Mouse (Mus musculus): Measurements from ENCODE around the gene Nos1. TPM values are rescaled to one million over a fixed set of nuclear protein-coding genes. Genes with fewer than 3 reads are reported as not detected.

Gene Nos1
- 0.10 TPM in 1 of 2 replicates, not detected in the other for polyA plus RNA-seq (2014; fragmentation: Nextera tagmentation; extraction: Ambion mirVana)

DNA sequence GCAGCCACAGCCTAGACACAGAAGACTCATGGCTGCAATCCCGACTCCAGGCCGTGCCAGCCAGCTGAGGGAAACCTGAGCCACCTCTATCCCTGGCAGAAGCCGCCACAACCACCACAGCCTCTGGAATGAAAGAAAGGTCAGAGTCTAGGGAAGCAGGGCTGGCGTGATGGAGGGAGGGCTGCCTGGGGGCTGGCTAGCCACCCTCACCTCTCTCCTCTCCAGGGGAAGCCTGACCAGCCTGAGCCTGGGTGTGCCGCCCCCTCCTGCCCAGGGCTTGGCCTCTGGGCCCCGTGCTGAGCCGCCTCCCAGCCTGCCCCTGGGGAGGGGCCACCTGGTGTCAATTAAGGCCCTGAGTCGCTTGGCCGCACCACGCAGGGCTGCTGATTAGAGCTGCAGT lies at the start of gene Nos1:
Gene Nos1, plus strand, starts transcription at position 352 of the 400 bp plus-strand sequence.
- WGBS (ENCODE audit: insufficient replicate concordance): 20% methylated on average over 10 of the region's 10 CpGs
- Histone ChIP-seq H3K4me1 (ENCODE audit: control insufficient read depth, insufficient read depth, low read length) (no peaks in the 10 kb centered on the region), H3K27me3 (ENCODE audit: control insufficient read depth, insufficient read depth, low read length) (no peaks in the 10 kb centered on the region), H3K4me3 (ENCODE audit: low read depth, low read length) (no peak within 1 kb of the TSS), H3K9me3 (replicated peaks; ENCODE audit: control insufficient read depth, low read length) (no peaks in the 10 kb centered on the region), H3K4me2 (no peak within 1 kb of the TSS), H3K36me3 (ENCODE audit: control insufficient read depth, insufficient read depth, low read length) (no peaks in the 10 kb centered on the region), H3K27ac (ENCODE audit: low read depth, low read length) (no peak within 1 kb of the TSS), H3K9ac (ENCODE audit: low read depth, low read length) (no peak within 1 kb of the TSS)
- no peak for ATAC-seq (replicated peaks; ENCODE audit: insufficient number of reproducible peaks, low FRiP score, low TSS enrichment)

- 69% methylated on average over 6 of the region's 6 CpGs for WGBS (ENCODE audit: insufficient replicate concordance)
- no peaks in the 10 kb centered on the region for H3K36me3 ChIP-seq (ENCODE audit: control insufficient read depth, insufficient read depth, low read length)
- H3K27me3 ChIP-seq (ENCODE audit: control insufficient read depth, insufficient read depth, low read length): no peaks in the 10 kb centered on the region
- no peak overlapping the region for H3K27ac ChIP-seq (ENCODE audit: low read depth, low read length)
- no peak for ATAC-seq (replicated peaks; ENCODE audit: insufficient number of reproducible peaks, low FRiP score, low TSS enrichment)
- no peak overlapping the region for H3K4me2 ChIP-seq
- no peaks in the 10 kb centered on the region for H3K4me1 ChIP-seq (ENCODE audit: control insufficient read depth, insufficient read depth, low read length)
- no peak overlapping the region for H3K9ac ChIP-seq (ENCODE audit: low read depth, low read length)
- H3K9me3 ChIP-seq (replicated peaks; ENCODE audit: control insufficient read depth, low read length): no peaks in the 10 kb centered on the region
- H3K4me3 ChIP-seq (ENCODE audit: low read depth, low read length): no peak overlapping the region
Measured at GRCm38 (mm10) chr5:117731311-117731710, 49.5 kb upstream of the Nos1 start.

DNA sequence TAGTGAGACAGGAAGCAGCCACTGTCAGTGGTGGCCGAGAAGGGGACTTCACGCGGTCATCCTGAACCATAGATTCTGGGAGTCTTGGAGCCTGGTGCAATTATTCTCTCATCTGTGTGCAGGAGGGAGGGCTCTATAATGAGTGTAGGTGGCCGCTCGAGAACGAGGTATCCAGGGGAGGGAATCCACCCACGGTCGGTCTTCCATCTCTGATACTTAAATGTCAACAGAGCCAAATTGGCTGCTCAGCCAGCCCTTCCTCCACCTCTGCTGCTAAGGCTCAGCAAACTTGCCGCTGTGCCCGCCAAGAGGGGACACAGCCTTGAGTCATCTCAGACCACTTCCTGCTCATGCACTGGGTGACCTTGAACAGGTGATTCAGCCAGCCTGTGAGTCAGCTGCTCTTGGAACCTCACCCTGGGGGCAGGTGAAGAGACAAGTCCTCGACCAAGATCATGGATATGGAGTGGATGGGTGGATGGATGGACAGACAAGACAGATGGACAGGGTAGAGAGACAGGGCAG lies 36.1 kb upstream of the Nos1 start:
- 45% methylated on average over 11 of the region's 11 CpGs for WGBS (ENCODE audit: insufficient replicate concordance)
- Histone ChIP-seq H3K4me2 (no peak overlapping the region), H3K27ac (ENCODE audit: low read depth, low read length) (no peak overlapping the region), H3K27me3 (ENCODE audit: control insufficient read depth, insufficient read depth, low read length) (no peaks in the 10 kb centered on the region), H3K4me1 (ENCODE audit: control insufficient read depth, insufficient read depth, low read length) (no peaks in the 10 kb centered on the region), H3K36me3 (ENCODE audit: control insufficient read depth, insufficient read depth, low read length) (no peaks in the 10 kb centered on the region), H3K9ac (ENCODE audit: low read depth, low read length) (no peak overlapping the region), H3K9me3 (replicated peaks; ENCODE audit: control insufficient read depth, low read length) (no peaks in the 10 kb centered on the region), H3K4me3 (ENCODE audit: low read depth, low read length) (no peak overlapping the region)
- ATAC-seq (replicated peaks; ENCODE audit: insufficient number of reproducible peaks, low FRiP score, low TSS enrichment): no peak

DNA sequence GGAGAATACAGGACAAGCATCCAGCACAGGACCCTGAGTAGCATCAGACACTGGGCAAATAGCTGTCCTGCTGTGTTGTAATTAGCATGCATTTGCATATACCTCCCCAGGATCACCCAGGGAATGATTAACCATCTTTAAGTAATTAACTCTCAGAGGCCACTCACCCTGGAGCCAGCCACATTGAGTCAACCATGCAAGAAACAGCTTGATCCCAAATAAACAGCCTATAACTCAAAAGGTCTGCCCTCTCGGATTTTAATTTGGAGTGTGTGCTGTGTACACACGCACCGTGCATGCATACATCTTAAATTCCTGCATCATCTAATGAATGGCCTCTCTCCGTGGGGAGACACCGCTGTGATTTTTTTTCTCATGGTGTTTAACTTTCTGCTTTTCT lies 31.5 kb upstream of the Nos1 start:
- Histone ChIP-seq H3K27ac (ENCODE audit: low read depth, low read length) (no peak overlapping the region), H3K4me1 (ENCODE audit: control insufficient read depth, insufficient read depth, low read length) (no peaks in the 10 kb centered on the region), H3K9me3 (replicated peaks; ENCODE audit: control insufficient read depth, low read length) (0 out of 2 replicates have a peak, but pooled peaks cover 4% of the 10 kb centered on the region), H3K9ac (ENCODE audit: low read depth, low read length) (no peak overlapping the region), H3K36me3 (ENCODE audit: control insufficient read depth, insufficient read depth, low read length) (no peaks in the 10 kb centered on the region), H3K27me3 (ENCODE audit: control insufficient read depth, insufficient read depth, low read length) (no peaks in the 10 kb centered on the region), H3K4me2 (no peak overlapping the region), H3K4me3 (ENCODE audit: low read depth, low read length) (no peak overlapping the region)
- 44% methylated on average over 5 of the region's 5 CpGs for WGBS (ENCODE audit: insufficient replicate concordance)
- ATAC-seq (replicated peaks; ENCODE audit: insufficient number of reproducible peaks, low FRiP score, low TSS enrichment): no peak

GRCm38 (mm10) chr5:117757696-117758482 lies 22.9 kb upstream of the Nos1 start:
- H3K4me3 ChIP-seq (ENCODE audit: low read depth, low read length): no peak overlapping the region
- H3K4me1 ChIP-seq (ENCODE audit: control insufficient read depth, insufficient read depth, low read length): no peaks in the 10 kb centered on the region
- no peak for ATAC-seq (replicated peaks; ENCODE audit: insufficient number of reproducible peaks, low FRiP score, low TSS enrichment)
- H3K9me3 ChIP-seq (replicated peaks; ENCODE audit: control insufficient read depth, low read length): 0 out of 2 replicates have a peak, but pooled peaks cover 4% of the 10 kb centered on the region
- no peak overlapping the region for H3K9ac ChIP-seq (ENCODE audit: low read depth, low read length)
- WGBS (ENCODE audit: insufficient replicate concordance): 31% methylated on average over 12 of the region's 12 CpGs
- H3K27ac ChIP-seq (ENCODE audit: low read depth, low read length): no peak overlapping the region
- H3K36me3 ChIP-seq (ENCODE audit: control insufficient read depth, insufficient read depth, low read length): no peaks in the 10 kb centered on the region
- no peaks in the 10 kb centered on the region for H3K27me3 ChIP-seq (ENCODE audit: control insufficient read depth, insufficient read depth, low read length)
- no peak overlapping the region for H3K4me2 ChIP-seq

GRCm38 (mm10) chr5:117761181-117761832 lies 19.5 kb upstream of the Nos1 start:
- no peaks in the 10 kb centered on the region for H3K9me3 ChIP-seq (replicated peaks; ENCODE audit: control insufficient read depth, low read length)
- H3K36me3 ChIP-seq (ENCODE audit: control insufficient read depth, insufficient read depth, low read length): no peaks in the 10 kb centered on the region
- no peaks in the 10 kb centered on the region for H3K4me1 ChIP-seq (ENCODE audit: control insufficient read depth, insufficient read depth, low read length)
- H3K9ac ChIP-seq (ENCODE audit: low read depth, low read length): no peak overlapping the region
- no peak for ATAC-seq (replicated peaks; ENCODE audit: insufficient number of reproducible peaks, low FRiP score, low TSS enrichment)
- H3K4me3 ChIP-seq (ENCODE audit: low read depth, low read length): no peak overlapping the region
- no peaks in the 10 kb centered on the region for H3K27me3 ChIP-seq (ENCODE audit: control insufficient read depth, insufficient read depth, low read length)
- no peak overlapping the region for H3K4me2 ChIP-seq
- WGBS (ENCODE audit: insufficient replicate concordance): 67% methylated on average over 9 of the region's 9 CpGs
- no peak overlapping the region for H3K27ac ChIP-seq (ENCODE audit: low read depth, low read length)

- Histone ChIP-seq H3K4me3 (ENCODE audit: low read depth, low read length) (no peak overlapping the region), H3K36me3 (ENCODE audit: control insufficient read depth, insufficient read depth, low read length) (no peaks in the 10 kb centered on the region), H3K9me3 (replicated peaks; ENCODE audit: control insufficient read depth, low read length) (no peaks in the 10 kb centered on the region), H3K4me2 (no peak overlapping the region), H3K27me3 (ENCODE audit: control insufficient read depth, insufficient read depth, low read length) (no peaks in the 10 kb centered on the region), H3K4me1 (ENCODE audit: control insufficient read depth, insufficient read depth, low read length) (no peaks in the 10 kb centered on the region), H3K27ac (ENCODE audit: low read depth, low read length) (no peak overlapping the region), H3K9ac (ENCODE audit: low read depth, low read length) (no peak overlapping the region)
- no peak for ATAC-seq (replicated peaks; ENCODE audit: insufficient number of reproducible peaks, low FRiP score, low TSS enrichment)
- WGBS (ENCODE audit: insufficient replicate concordance): 79% methylated on average over 9 of the region's 9 CpGs
Measured at GRCm38 (mm10) chr5:117764496-117764895, 16.3 kb upstream of the Nos1 start.

DNA sequence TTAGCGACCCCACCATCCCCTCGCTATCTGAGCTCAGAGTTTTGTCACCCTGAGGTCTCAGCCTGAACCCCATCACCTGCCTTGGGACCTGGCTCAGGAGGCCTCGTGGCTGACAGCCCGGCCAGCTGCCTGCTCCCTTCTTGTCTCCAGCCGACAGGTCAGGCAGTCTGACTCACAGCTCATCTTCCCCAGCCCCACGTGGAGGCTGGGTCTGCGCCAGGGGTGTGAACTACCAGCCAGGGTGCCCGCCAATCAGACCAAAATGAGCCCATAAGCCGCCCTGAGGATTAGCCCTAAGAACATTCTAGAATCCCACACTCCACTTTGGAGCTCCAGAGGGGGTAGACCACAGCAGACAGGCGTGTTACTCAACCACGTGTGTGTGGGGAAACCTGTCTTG lies 1.7 kb upstream of the Nos1 start:
- Histone ChIP-seq H3K27ac (ENCODE audit: low read depth, low read length) (no peak overlapping the region), H3K4me1 (ENCODE audit: control insufficient read depth, insufficient read depth, low read length) (no peaks in the 10 kb centered on the region), H3K36me3 (ENCODE audit: control insufficient read depth, insufficient read depth, low read length) (no peaks in the 10 kb centered on the region), H3K4me3 (ENCODE audit: low read depth, low read length) (no peak overlapping the region), H3K9me3 (replicated peaks; ENCODE audit: control insufficient read depth, low read length) (no peaks in the 10 kb centered on the region), H3K9ac (ENCODE audit: low read depth, low read length) (no peak overlapping the region), H3K4me2 (no peak overlapping the region), H3K27me3 (ENCODE audit: control insufficient read depth, insufficient read depth, low read length) (no peaks in the 10 kb centered on the region)
- no peak for ATAC-seq (replicated peaks; ENCODE audit: insufficient number of reproducible peaks, low FRiP score, low TSS enrichment)
- 54% methylated on average over 11 of the region's 11 CpGs for WGBS (ENCODE audit: insufficient replicate concordance)
